Mouse (Mus musculus): ENCODE results near the gene Gabre. TPM values are rescaled to one million over a fixed set of nuclear protein-coding genes. Genes with fewer than 3 reads are reported as not detected.

The Gabre gene
- polyA plus RNA-seq (2016; fragmentation: Nextera tagmentation; extraction: Ambion mirVana) = 0.85 and 2.0 TPM in 2 replicates

DNA sequence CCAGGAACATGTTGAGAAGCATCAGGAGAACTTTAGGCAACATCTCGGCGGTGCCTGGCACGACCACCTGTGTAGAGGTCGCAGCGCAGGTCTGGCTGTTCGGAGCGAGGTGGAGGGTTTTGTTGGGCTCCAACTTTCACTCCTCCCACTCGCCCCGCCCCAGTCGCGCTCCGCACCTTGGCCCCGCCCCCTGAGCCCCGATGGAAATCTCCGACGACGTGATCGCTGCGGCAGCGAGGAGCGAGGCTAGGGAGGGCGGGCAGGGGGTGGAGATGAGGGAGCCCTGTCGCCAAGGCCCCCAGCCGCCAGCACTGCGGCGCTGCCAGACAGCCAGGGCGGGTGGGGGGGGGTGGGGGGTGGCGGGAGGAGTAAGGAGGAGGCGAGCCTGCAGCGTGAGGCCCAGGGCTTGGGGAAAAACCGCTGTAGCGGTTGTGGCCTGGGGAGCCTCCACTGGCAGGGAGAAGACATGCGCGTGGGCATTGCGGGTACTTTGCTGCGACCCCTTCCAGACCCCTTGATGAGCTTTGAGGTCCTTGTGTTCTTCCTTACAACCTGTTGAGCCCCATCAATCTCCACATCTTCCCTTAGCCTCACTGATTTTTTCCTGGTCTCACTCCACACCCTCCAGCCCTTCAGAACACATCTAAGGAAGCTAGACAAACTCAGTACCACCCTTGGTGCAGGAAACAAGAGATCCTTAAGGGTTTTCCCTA lies at the start of gene Gabre:
Gene Gabre (minus strand): TSS at position 145 of the 713 bp plus-strand sequence.
- peaks cover 6% of the 10 kb centered on the region for H3K36me3 ChIP-seq
- H3K27ac ChIP-seq = peak within 1 kb of the TSS; percentile 67
- H3K4me3 ChIP-seq = peak within 1 kb of the TSS; percentile 54
- no peaks in the 10 kb centered on the region for H3K4me1 ChIP-seq
- DNase-seq (ENCODE audit: low spot score) = peak; percentile 71
- WGBS = 3% methylated on average over 22 of the region's 36 CpGs
- H3K27me3 ChIP-seq (ENCODE audit: low read depth, poor library complexity, severe bottlenecking) = peaks cover 19% of the 10 kb centered on the region
- no peaks in the 10 kb centered on the region for H3K9me3 ChIP-seq (replicated peaks)

DNA sequence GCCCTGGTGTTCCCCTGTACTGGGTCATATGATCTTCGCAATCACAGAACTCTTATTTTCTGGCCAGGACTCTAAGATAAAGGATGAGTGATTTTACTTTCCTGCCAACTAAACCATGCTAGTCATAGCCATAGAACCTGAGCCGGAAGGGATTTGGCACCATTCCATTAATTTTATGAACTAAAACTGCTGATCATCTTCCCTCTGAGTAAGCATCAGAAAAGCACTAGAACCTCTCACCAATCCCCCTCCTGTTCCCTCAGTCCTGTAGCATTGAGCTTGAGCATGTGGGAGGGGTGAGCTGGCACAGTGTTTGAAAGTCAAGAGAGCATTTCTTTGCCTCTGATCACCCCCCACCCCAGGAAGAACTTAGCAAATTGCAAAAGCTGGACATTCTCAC lies 23.2 kb upstream of the Gabre start:
- H3K27ac ChIP-seq = no peak overlapping the region
- no peaks in the 10 kb centered on the region for H3K36me3 ChIP-seq
- H3K9me3 ChIP-seq (replicated peaks) = no peaks in the 10 kb centered on the region
- WGBS = 96% methylated on average over 2 of the region's 2 CpGs
- no peak overlapping the region for H3K4me3 ChIP-seq
- no peak for DNase-seq (ENCODE audit: low spot score)
- H3K4me1 ChIP-seq = no peaks in the 10 kb centered on the region
- no peaks in the 10 kb centered on the region for H3K27me3 ChIP-seq (ENCODE audit: low read depth, poor library complexity, severe bottlenecking)

DNA sequence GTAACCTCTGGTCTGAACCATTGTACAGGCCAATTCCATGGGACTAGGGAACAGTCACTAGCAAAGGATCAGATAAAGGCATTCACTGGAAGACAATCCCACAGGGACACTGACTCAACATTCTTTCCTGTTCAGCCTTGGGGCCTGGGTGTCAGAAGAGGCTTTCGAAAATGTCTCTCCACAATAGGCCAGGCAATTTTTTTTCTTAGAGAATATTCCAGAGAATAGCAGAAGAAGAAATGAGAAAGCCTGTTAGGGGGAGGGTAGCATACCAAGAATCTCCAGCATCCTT lies 715 bp upstream of the Gabre start:
- H3K4me3 ChIP-seq = peak overlapping the region; percentile 54
- H3K27ac ChIP-seq = no peak overlapping the region
- 76% methylated on average over 1 of the region's 1 CpGs for WGBS
- peaks cover 14% of the 10 kb centered on the region for H3K27me3 ChIP-seq (ENCODE audit: low read depth, poor library complexity, severe bottlenecking)
- H3K4me1 ChIP-seq = no peaks in the 10 kb centered on the region
- no peaks in the 10 kb centered on the region for H3K9me3 ChIP-seq (replicated peaks)
- DNase-seq (ENCODE audit: low spot score) = no peak
- H3K36me3 ChIP-seq = 0 out of 2 replicates have a peak, but pooled peaks cover under 1% of the 10 kb centered on the region

DNA sequence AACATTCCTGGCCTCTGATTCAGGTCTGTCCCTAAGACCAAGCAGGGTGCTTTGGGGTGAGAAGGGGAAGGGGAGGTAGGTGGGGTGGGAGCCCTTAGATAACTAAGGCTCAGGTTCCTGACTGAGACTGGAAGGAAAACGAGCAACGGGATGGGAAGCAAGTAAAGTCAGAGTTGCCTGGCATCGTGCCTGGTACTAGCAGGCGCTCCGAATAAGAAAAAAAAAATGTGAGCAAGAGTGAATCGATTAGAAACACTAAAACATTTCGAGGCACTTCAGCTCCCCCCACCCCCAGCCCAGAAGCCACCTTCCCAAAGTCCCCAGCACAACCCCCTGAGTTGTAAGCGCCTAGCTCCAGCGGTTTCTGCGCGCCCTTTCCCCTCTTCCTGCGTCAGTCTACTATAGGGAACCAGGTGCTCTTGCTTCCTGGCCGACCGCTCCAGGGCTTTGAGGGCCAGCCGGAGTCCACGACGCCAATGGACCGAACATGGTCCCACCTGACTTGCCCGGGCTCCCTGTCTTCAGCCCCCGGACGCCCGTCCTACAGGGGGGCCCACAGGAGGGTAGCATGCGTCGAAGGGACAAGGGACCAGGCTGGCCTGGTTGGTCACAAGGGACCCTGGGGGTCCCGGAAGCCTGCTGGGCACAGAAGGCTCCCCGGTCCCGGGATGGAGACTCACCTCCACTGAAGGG lies 491 bp downstream of the Gabre start:
- Histone ChIP-seq H3K4me3 (peak overlapping the region; percentile 54), H3K4me1 (no peaks in the 10 kb centered on the region), H3K27me3 (ENCODE audit: low read depth, poor library complexity, severe bottlenecking) (peaks cover 21% of the 10 kb centered on the region), H3K27ac (peak overlapping the region; percentile 67), H3K36me3 (peaks cover 10% of the 10 kb centered on the region), H3K9me3 (replicated peaks) (no peaks in the 10 kb centered on the region)
- WGBS = 22% methylated on average over 27 of the region's 27 CpGs
- peak; percentile 37 for DNase-seq (ENCODE audit: low spot score)

DNA sequence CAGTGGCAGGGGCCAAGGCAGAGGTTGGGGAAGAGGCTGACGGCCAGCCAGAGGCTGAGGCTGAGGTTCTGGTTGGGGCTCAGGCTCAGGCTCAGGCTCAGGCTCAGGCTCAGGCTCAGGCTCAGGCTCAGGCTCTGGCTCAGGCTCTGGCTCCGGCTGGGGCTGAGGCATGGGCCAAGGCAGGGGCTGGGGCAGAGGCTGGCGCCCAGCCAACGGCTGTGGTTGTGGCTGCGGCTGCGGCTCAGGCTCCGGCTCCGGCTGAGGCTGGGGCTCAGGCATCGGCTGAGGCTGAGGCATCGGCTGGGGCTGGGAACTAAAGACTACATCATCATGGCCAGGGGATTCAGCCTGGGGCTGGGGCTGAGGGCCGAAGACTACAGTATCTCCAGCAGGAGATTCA lies 4.0 kb downstream of the Gabre start:
- H3K27me3 ChIP-seq (ENCODE audit: low read depth, poor library complexity, severe bottlenecking) = peaks cover 21% of the 10 kb centered on the region
- no peak overlapping the region for H3K27ac ChIP-seq
- H3K4me3 ChIP-seq = no peak overlapping the region
- WGBS = 95% methylated on average over 11 of the region's 11 CpGs
- no peak for DNase-seq (ENCODE audit: low spot score)
- no peaks in the 10 kb centered on the region for H3K9me3 ChIP-seq (replicated peaks)
- H3K4me1 ChIP-seq = no peaks in the 10 kb centered on the region
- peaks cover 10% of the 10 kb centered on the region for H3K36me3 ChIP-seq

DNA sequence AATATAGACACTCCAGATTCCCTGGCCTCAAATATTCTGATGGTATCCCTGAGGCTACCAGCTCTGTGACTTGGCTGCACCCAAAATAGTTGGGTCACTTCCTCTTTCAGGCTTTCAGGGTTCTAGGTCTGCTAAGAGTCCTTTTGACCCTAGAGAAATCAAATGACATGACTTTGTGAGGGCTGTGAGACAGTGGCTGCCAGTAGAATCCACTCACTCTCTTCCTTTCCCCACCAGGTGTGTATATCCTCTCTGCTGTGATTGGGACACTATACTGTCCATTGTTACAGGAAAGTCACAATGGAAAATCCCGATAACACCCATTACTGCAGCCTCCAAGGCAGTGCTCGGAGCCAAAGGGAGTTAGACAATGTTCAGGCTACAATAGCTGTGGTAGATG lies 52.9 kb downstream of the Gabre start, which contains the start of gene Magea4:
Gene Magea4 (plus strand): TSS at position 301 of the 400 bp plus-strand sequence.
- no peaks in the 10 kb centered on the region for H3K36me3 ChIP-seq
- DNase-seq (ENCODE audit: low spot score) = no peak
- 85% methylated on average over 2 of the region's 2 CpGs for WGBS

More for the DNA sequence above, 52.9 kb downstream of the Gabre start, which contains the start of gene Magea4:
- no peaks in the 10 kb centered on the region for H3K9me3 ChIP-seq (replicated peaks)
- no peaks in the 10 kb centered on the region for H3K4me1 ChIP-seq
- peaks cover 16% of the 10 kb centered on the region; the same call in 1 of the 2 replicates for H3K27me3 ChIP-seq (ENCODE audit: low read depth, poor library complexity, severe bottlenecking)
- no peak within 1 kb of the TSS for H3K27ac ChIP-seq
- H3K4me3 ChIP-seq = no peak within 1 kb of the TSS

MicroRNAs within 50 kb of the gene (microRNA counts, 519-probe panel; counts per million panel counts)
- microRNA mmu-miR-224 = 684 counts per million, percentile 72 among the panel's probes with 10 or more counts
- microRNA mmu-miR-452 = 684 counts per million, percentile 72 among the panel's probes with 10 or more counts

Small RNA genes within 50 kb of the gene (microRNA-seq; reads per million reads assigned to microRNA genes)
- gene Mir224 = 150 reads per million, percentile 54 among the genes with 10 or more reads in this experiment
- 41.9 reads per million, percentile 39 among the genes with 10 or more reads in this experiment for gene Mir452

Other genes with a start within 250 kb of the Gabre start
- gene Magea4, start 52.8 kb downstream of the Gabre start, polyA plus RNA-seq (2016; fragmentation: Nextera tagmentation; extraction: Ambion mirVana) = not detected in 2 replicates
- gene Magea10, start 112.1 kb upstream of the Gabre start, polyA plus RNA-seq (2016; fragmentation: Nextera tagmentation; extraction: Ambion mirVana) = not detected in 2 replicates